Comparison of ENCODE assay signal across 37 mouse cellular contexts in the genomic region with DNA sequence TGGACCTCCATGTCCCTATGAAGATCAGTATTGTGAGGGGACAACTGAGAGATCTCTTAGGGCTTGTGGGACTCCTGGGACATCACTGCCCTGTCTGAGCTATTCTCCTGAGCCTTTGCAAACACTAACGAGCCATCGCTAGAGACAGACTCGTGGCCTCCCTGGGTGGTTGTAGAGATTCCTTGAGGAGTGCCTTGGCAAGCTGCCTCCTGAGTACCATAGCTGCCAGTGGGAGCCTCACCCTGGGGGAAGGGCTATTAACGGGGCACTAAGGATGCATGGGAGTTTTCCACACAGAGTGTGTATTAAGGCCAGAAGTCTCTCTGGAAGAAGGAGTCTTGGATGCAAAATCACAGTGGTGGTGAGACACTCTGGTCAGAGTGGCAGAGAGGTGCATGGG. TPM values are rescaled to one million over a fixed set of nuclear protein-coding genes. Genes with fewer than 3 reads are reported as not detected.
"Had no signal": no experiment of that assay in that cellular context is flagged by ENCODE, and none has a peak within 500 bp of the region (broad histone marks: within the 10 kb centered on the region; RNA-seq: fewer than 3 reads in every experiment).

No protein-coding gene starts in this region.

- H3K9me3 ChIP-seq: heart, embryonic 10.5 days; heart, embryonic 12.5 days; hindbrain, embryonic 10.5 days; hindbrain, embryonic 12.5 days; intestine, embryonic 15.5 days; limb, embryonic 10.5 days; limb, embryonic 12.5 days; liver, embryonic 13.5 days; liver, embryonic 15.5 days had no signal

- H3K27me3 ChIP-seq: intestine, embryonic 15.5 days; liver, embryonic 13.5 days; liver, embryonic 15.5 days had no signal

- H3K4me1 ChIP-seq: heart, embryonic 10.5 days; heart, embryonic 12.5 days; intestine, embryonic 15.5 days; limb, embryonic 10.5 days; limb, embryonic 12.5 days; liver, embryonic 13.5 days; liver, embryonic 15.5 days had no signal

- H3K27ac ChIP-seq: gastrocnemius, adult 2 months; heart, embryonic 10.5 days; hindbrain, embryonic 12.5 days; hindbrain, embryonic 14.5 days; intestine, embryonic 15.5 days; left cerebral cortex, adult 2 months; limb, embryonic 10.5 days; limb, embryonic 12.5 days; liver, embryonic 13.5 days; liver, embryonic 15.5 days had no signal

- ATAC-seq: hindbrain, embryonic 16.5 days; inflammation-experienced regulatory T-cells, adult 6 months; intestine, embryonic 15.5 days; intestine, postnatal 0 days; liver, postnatal 0 days had no signal

- H3K4me2 ChIP-seq: heart, embryonic 12.5 days; hindbrain, embryonic 12.5 days; hindbrain, embryonic 14.5 days; intestine, embryonic 15.5 days; limb, embryonic 12.5 days; liver, embryonic 11.5 days; liver, embryonic 13.5 days; liver, embryonic 15.5 days had no signal

- DNase-seq: gastrocnemius, adult 2 months; gastrocnemius, postnatal 10 days; gastrocnemius, postnatal 25 days; heart, adult 18-20 months; heart, postnatal 10 days; heart, postnatal 4 days; kidney, adult 18-20 months; kidney, adult 8-10 months; kidney, postnatal 10 days; kidney, postnatal 25 days; kidney, postnatal 4 days; layer of hippocampus, adult 9-11 months; liver; liver, embryonic 13.5 days; liver, postnatal 0 days had no signal

- H3K36me3 ChIP-seq: heart, embryonic 10.5 days; heart, embryonic 12.5 days; hindbrain, embryonic 10.5 days; intestine, embryonic 15.5 days; limb, embryonic 10.5 days; limb, embryonic 12.5 days; liver, embryonic 13.5 days; liver, embryonic 15.5 days had no signal

- H3K9ac ChIP-seq: heart, embryonic 12.5 days; hindbrain, embryonic 12.5 days; hindbrain, embryonic 14.5 days; intestine, embryonic 15.5 days; limb, embryonic 12.5 days; liver, embryonic 13.5 days; liver, embryonic 15.5 days; liver, postnatal 0 days had no signal

- H3K4me3 ChIP-seq: gastrocnemius, adult 2 months; heart, embryonic 10.5 days; heart, embryonic 12.5 days; hindbrain, embryonic 10.5 days; hindbrain, embryonic 12.5 days; intestine, embryonic 15.5 days; left cerebral cortex, adult 2 months; limb, embryonic 10.5 days; limb, embryonic 12.5 days; liver, embryonic 13.5 days; liver, embryonic 15.5 days had no signal

RNA-seq across cellular contexts. Expression of a gene that starts 28.7 kb away (rescaled TPM):
- total RNA-seq: granulocyte monocyte progenitor cell, adult 5-6 weeks had no signal
- polyA plus RNA-seq: heart, embryonic 14.5 days; heart, embryonic 16.5 days; kidney, embryonic 14.5 days; kidney, embryonic 16.5 days; liver, embryonic 15.5 days; liver, postnatal 0 days had no signal

RNA-seq across cellular contexts. Expression of a gene that starts 48.7 kb away (rescaled TPM):
- total RNA-seq: granulocyte monocyte progenitor cell, adult 5-6 weeks; heart, adult 18-20 months; heart, postnatal 10 days; heart, postnatal 25 days; heart, postnatal 4 days; layer of hippocampus, postnatal 25 days; left cerebral cortex, postnatal 14 days had no signal
- polyA plus RNA-seq: heart, embryonic 14.5 days; inflammation-experienced regulatory T-cells, adult 6 months; intestine, postnatal 0 days; liver, postnatal 0 days had no signal
